23 mouse cellular contexts compared by ENCODE assay signal in the genomic region with DNA sequence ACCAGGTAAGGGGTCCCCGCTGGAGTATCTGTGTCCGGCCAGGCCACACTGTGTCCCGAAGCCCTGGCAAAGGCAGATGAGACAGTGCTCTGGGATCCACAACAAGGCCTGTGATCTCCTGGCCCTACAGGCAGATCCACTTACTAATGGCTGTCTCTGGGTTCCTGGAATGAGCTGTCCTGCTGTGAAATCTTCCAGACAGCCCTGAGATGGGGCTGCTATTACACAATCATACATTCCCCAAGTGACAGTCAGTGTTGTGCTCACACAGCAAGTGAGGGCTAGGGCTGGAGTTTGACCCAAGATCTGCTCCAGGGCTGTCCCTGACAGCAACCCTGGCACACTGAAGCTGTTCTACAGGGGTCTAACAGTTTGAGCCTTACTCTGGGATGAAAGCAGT. TPM values are rescaled to one million over a fixed set of nuclear protein-coding genes. Genes with fewer than 3 reads are reported as not detected.
DNase-seq lines count a peak whose midpoint lies in the region; ATAC-seq and TF ChIP-seq lines count a peak whose summit lies in the region.
"Had no signal": no experiment of that assay in that cellular context is flagged by ENCODE, and none has a peak within 500 bp of the region (broad histone marks: within the 10 kb centered on the region; RNA-seq: fewer than 3 reads in every experiment).

No protein-coding gene starts in this region.

- H3K27ac ChIP-seq in kidney, adult 2 months (ENCODE audit: insufficient read depth, low read depth, low read length) = no peak overlapping the region
- H3K27ac ChIP-seq in stomach, postnatal 0 days (replicated peaks) = no peak overlapping the region
- H3K27ac ChIP-seq: embryonic facial prominence, embryonic 12.5 days; heart, embryonic 13.5 days; hindbrain, postnatal 0 days; liver, embryonic 13.5 days; lung, embryonic 15.5 days; midbrain, embryonic 15.5 days had no signal

- no peaks in the 10 kb centered on the region for H3K9me3 ChIP-seq in stomach, postnatal 0 days (ENCODE audit: control insufficient read depth, low read length)
- H3K9me3 ChIP-seq: embryonic facial prominence, embryonic 12.5 days; heart, embryonic 13.5 days; liver, embryonic 13.5 days; lung, embryonic 15.5 days; megakaryocyte, embryonic 14.5 days; midbrain, embryonic 15.5 days had no signal

- TF ChIP-seq EP300 in stomach, postnatal 0 days (optimal IDR thresholded peaks at IDR 0.05) = no peak

- no peaks in the 10 kb centered on the region for H3K4me1 ChIP-seq in kidney, adult 2 months (ENCODE audit: control insufficient read depth, insufficient read depth, low read length)
- no peaks in the 10 kb centered on the region for H3K4me1 ChIP-seq in stomach, postnatal 0 days (replicated peaks; ENCODE audit: control insufficient read depth, insufficient read depth)
- H3K4me1 ChIP-seq: midbrain, embryonic 15.5 days had no signal

- no peak for TF ChIP-seq POLR2A in kidney, adult 2 months (IDR thresholded peaks at IDR 0.05; ENCODE audit: low read depth, low read length)

- no peak for TF ChIP-seq CTCF in kidney, adult 2 months (conservative IDR thresholded peaks at IDR 0.05; ENCODE audit: insufficient read depth, insufficient read length, low read depth, low read length)
- TF ChIP-seq CTCF in stomach, postnatal 0 days (IDR thresholded peaks at IDR 0.05; ENCODE audit: low read depth) = no peak

- H3K4me2 ChIP-seq in stomach, postnatal 0 days (replicated peaks; ENCODE audit: low read depth) = no peak overlapping the region
- H3K4me2 ChIP-seq: embryonic facial prominence, embryonic 12.5 days; heart, embryonic 13.5 days; liver, embryonic 13.5 days; lung, embryonic 15.5 days; midbrain, embryonic 15.5 days had no signal

- H3K4me3 ChIP-seq in kidney, adult 2 months (ENCODE audit: insufficient read depth, low read depth, low read length) = no peak overlapping the region
- H3K4me3 ChIP-seq in stomach, postnatal 0 days (ENCODE audit: low read depth, low read length) = no peak overlapping the region
- H3K4me3 ChIP-seq: embryonic facial prominence, embryonic 12.5 days; heart, embryonic 13.5 days; liver, embryonic 13.5 days; lung, embryonic 15.5 days; megakaryocyte, embryonic 14.5 days; midbrain, embryonic 15.5 days had no signal

- 84% methylated on average over 3 of the region's 3 CpGs for WGBS in kidney, adult 2 months
- WGBS in stomach, postnatal 0 days = 90% methylated on average over 3 of the region's 3 CpGs

- no peaks in the 10 kb centered on the region for H3K27me3 ChIP-seq in kidney, adult 2 months (replicated peaks; ENCODE audit: control insufficient read depth, insufficient read depth, low read length)
- no peaks in the 10 kb centered on the region for H3K27me3 ChIP-seq in stomach, postnatal 0 days (ENCODE audit: control insufficient read depth, insufficient read depth, low read length)
- H3K27me3 ChIP-seq: embryonic facial prominence, embryonic 12.5 days; heart, embryonic 13.5 days; liver, embryonic 13.5 days; lung, embryonic 15.5 days; megakaryocyte, embryonic 14.5 days; midbrain, embryonic 15.5 days had no signal

- peak; percentile 45 for DNase-seq in kidney, adult 2 months
- no peak for DNase-seq in kidney, adult 9 months
- DNase-seq in Muller cell, postnatal 12 days (ENCODE audit: inconsistent ontology term) = peak; percentile 94
- peak; percentile 48 for DNase-seq in adrenal gland, postnatal 10 days
- DNase-seq in stomach, postnatal 0 days (ENCODE audit: low spot score) = no peak
- no peak for DNase-seq in c-Kit-positive CD71-positive TER-119-positive erythroid progenitor cells, embryonic 14.5 days (ENCODE audit: low spot score)
- DNase-seq: cerebellum, adult 8-10 months; liver, embryonic 13.5 days; retina, postnatal 1 day; right cerebral cortex, postnatal 4 days had no signal

- H3K36me3 ChIP-seq in kidney, adult 2 months (ENCODE audit: control insufficient read depth, insufficient read depth, low read length) = peaks cover 4% of the 10 kb centered on the region; the same call in 1 of the 2 replicates
- peaks cover 31% of the 10 kb centered on the region for H3K36me3 ChIP-seq in stomach, postnatal 0 days (ENCODE audit: control insufficient read depth, insufficient read depth, low read length)

- ATAC-seq in stomach, postnatal 0 days (ENCODE audit: low FRiP score, low TSS enrichment) = peak; percentile 10; the same call in 1 of the 2 replicates
- ATAC-seq in cerebellum, adult (ENCODE audit: insufficient number of reproducible peaks, low FRiP score, low TSS enrichment) = no peak
- ATAC-seq: hindbrain, postnatal 0 days; midbrain, embryonic 15.5 days had no signal

- 0 out of 2 replicates have a peak overlapping the region, but pooled peaks have one; percentile 13 for H3K9ac ChIP-seq in stomach, postnatal 0 days (ENCODE audit: low read length)
- H3K9ac ChIP-seq: embryonic facial prominence, embryonic 12.5 days; heart, embryonic 13.5 days; liver, embryonic 13.5 days; lung, embryonic 15.5 days; midbrain, embryonic 15.5 days had no signal

RNA-seq across cellular contexts. Expression of gene Fpgs, which starts 18.1 kb away (rescaled TPM):
- polyA plus RNA-seq in kidney, adult 2 months (2012; rRNA removed) = 147 and 174 TPM in 2 replicates
- total RNA-seq in adrenal gland, postnatal 10 days (2021) = 10 to 100 TPM; 27.1 to 37.6 TPM
- 15.1 and 17.3 TPM in 2 replicates for polyA plus RNA-seq in stomach, postnatal 0 days (2015; fragmentation: Nextera tagmentation; extraction: Ambion mirVana)

RNA-seq across cellular contexts. Expression of gene Cdk9, which starts 27.1 kb away (rescaled TPM):
- 88.3 and 89.2 TPM in 2 replicates for polyA plus RNA-seq in kidney, adult 2 months (2012; rRNA removed)
- 10 to 100 TPM; 65.5 to 70.9 TPM for total RNA-seq in adrenal gland, postnatal 10 days (2021)
- 55.8 and 57.8 TPM in 2 replicates for polyA plus RNA-seq in stomach, postnatal 0 days (2015; fragmentation: Nextera tagmentation; extraction: Ambion mirVana)

RNA-seq across cellular contexts. Expression of gene Sh2d3c, which starts 35.0 kb away (rescaled TPM):
- 28.4 and 30.4 TPM in 2 replicates for polyA plus RNA-seq in kidney, adult 2 months (2012; rRNA removed)
- total RNA-seq in adrenal gland, postnatal 10 days (2021) = 10 to 100 TPM; 28.9 to 35.4 TPM
- 7.7 and 8.4 TPM in 2 replicates for polyA plus RNA-seq in stomach, postnatal 0 days (2015; fragmentation: Nextera tagmentation; extraction: Ambion mirVana)

RNA-seq across cellular contexts. Expression of gene Eng, which starts 39.4 kb away (rescaled TPM):
- polyA plus RNA-seq in kidney, adult 2 months (2012; rRNA removed) = 228 and 289 TPM in 2 replicates
- 10 to 100 TPM; 97.9 to 99.9 TPM for total RNA-seq in adrenal gland, postnatal 10 days (2021)
- 23.0 and 23.3 TPM in 2 replicates for polyA plus RNA-seq in stomach, postnatal 0 days (2015; fragmentation: Nextera tagmentation; extraction: Ambion mirVana)

RNA-seq across cellular contexts. Expression of gene 6330409D20Rik, which starts 55.0 kb away (rescaled TPM):
- not detected in 2 replicates for polyA plus RNA-seq in kidney, adult 2 months (2012; rRNA removed)
- total RNA-seq in adrenal gland, postnatal 10 days (2021) = under 1 TPM in 1 of 2 experiments, not detected in 1; 0.30 TPM
- not detected in 2 replicates for polyA plus RNA-seq in stomach, postnatal 0 days (2015; fragmentation: Nextera tagmentation; extraction: Ambion mirVana)
- total RNA-seq: common myeloid progenitor, adult 5-6 weeks; gastrocnemius, postnatal 4 days; hematopoietic stem cell, adult 5-6 weeks; MEL had no signal
- polyA plus RNA-seq: kidney, embryonic 14.5 days; large intestine, adult 2 months; liver, embryonic 13.5 days had no signal

Comparison
In these comparisons a context has a peak if more than half of its experiments do, and no peak if none do; other contexts are left out.
1. DNase-seq: peak in kidney, adult 2 months (single experiment), Muller cell, postnatal 12 days (single experiment) and adrenal gland, postnatal 10 days (single experiment); none in kidney, adult 9 months (single experiment), stomach, postnatal 0 days (single experiment) and c-Kit-positive CD71-positive TER-119-positive erythroid progenitor cells, embryonic 14.5 days (single experiment).